Mouse (Mus musculus) heart, adult 8-10 months (tissue): Measurements from ENCODE around the gene Mettl25. TPM values are rescaled to one million over a fixed set of nuclear protein-coding genes. Genes with fewer than 3 reads are reported as not detected.

Source experiments
- DNase-seq: peaks from one replicate; pipeline ENCODE4 v3.0.0; 2022; ENCODE audit warnings: low spot score
- total RNA-seq, 4 experiments: library from RNA; stranded (reverse); gene quantifications; 2 replicates each; pipeline ENCODE4 v1.2.4; 2022

Gene Mettl25
- total RNA-seq, 4 experiments from 2014 or later = 3.2 to 4.5 (median 3.6) TPM

DNA sequence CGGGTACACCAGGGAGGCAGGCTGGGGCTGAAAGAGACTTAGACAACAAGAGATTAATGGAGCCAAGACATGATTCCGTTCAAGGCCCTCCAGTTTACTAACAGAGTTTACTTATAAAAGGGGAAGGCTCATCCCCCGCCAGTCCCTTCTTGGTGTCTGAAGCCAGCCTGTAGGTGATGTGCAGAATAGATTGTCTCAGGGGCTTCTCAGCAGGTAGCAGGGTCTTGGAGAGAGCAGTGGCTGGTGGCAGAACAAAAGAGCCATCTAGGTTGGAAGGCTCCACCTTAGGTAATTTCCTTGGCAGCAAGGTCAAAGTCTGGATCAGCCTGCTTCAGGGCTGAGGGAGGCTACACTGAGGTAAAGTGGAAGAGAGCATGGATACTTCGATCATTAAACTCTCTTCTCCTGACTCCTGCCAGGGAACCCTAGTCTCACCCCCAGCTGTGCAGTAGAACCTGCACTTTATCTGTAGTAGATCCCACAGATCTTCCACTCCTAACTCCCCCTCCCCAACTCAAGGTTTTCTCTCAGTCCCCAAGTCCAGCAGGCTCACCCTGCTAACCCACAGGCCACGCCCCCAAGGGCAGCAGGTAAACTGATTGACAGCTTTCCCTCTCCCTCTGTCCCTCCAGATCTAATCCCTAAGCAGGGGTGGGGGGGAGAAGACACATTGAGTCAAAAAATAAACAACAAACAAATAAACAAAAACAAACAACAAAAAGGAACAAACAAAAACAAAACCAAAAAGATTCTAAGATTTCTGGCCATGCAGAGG lies 87.2 kb downstream of the Mettl25 start:
- DNase-seq = no peak

DNA sequence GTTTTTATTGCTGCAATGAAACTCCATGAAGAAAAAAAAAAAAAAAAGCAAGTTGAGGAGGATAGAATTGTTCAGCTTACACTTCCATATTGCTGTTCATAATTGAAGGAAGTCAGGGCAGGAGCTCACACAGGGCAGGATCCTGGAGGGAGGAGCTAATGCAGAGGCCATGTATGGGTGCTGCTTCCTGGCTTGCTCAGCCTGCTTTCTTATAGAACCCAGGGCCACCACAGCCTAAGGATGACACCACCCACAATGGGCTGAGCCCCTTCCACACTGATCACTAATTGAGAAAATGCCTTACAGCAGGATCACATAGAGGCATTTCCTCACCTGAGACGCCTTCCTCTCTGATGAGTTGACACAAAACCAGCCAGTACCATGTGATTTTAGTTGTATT lies 95.2 kb downstream of the Mettl25 start:
- no peak for DNase-seq

DNA sequence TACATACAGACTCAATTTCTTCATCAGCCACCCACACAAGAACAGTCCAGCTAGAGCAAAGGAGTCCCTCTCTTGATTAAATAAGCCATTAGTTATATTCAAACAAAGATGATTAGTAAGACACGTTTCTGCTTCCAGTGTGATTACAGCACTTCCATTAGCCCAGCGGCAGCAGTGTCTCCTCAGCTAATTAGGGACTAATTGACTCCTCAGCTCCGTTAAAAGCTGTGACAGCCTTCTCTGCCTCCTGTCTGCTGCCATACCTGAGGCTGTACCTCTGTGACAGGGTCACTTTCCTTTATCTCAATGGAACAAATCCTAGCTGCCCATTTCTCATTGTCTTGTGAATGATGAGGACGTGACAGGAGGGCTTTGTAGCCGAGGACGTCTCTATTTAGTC lies 99.4 kb downstream of the Mettl25 start:
- DNase-seq = no peak

DNA sequence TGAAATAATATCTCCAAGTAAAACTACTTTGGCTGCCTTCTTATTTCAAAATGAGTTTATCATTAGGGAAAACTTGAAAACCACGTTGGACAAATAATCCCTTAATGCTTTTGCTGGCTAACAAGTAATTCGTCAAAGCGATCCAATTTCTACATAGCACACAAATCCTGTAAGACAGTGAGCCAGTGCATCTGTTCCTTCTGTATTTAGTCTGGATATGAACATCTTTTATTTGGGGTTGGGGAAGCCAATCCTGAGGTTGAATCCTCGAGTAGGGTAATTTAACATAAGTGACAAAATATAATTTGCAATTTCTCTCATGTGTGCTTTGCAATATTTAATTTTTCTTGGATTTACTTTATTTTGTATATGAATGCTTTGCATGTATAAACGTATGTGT lies 102.2 kb downstream of the Mettl25 start:
- DNase-seq = no peak

DNA sequence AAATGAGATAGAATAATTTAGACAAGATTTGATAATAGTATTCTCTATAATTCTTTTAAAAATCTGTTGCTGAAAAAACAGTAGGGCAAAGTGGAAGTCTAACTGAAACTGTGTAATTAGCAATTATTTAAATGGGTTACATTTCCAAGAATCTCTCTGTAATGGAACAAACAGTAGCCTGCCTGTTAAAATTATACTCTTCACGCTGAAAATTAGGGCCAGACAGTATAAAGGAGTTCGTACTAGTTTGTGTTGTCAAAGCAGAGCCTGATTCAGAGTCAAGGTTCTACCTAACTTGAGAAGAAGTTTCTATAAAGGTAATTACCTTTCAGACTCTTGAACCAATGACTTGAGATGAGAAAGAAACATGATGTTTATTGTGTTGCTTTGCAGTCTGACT lies 113.4 kb downstream of the Mettl25 start:
- no peak for DNase-seq

DNA sequence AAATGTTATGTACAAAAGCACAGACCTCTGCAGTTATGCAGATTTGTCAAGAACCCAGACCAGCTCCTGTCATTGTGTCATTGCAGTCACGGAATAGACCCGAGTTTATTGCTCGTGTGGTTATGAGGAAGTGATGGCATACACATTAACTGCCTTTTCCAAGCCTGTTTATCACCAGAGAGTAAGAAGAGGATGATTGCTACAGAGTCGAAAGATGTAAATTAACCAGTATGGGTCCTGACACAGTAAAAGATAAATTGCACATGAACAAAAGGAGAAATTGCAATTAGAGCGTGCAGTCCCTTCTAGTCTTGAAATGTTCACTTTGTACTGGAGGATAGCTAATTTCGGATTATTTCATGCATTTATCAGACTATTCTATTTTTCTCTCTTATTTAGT lies 113.8 kb downstream of the Mettl25 start:
- no peak for DNase-seq

DNA sequence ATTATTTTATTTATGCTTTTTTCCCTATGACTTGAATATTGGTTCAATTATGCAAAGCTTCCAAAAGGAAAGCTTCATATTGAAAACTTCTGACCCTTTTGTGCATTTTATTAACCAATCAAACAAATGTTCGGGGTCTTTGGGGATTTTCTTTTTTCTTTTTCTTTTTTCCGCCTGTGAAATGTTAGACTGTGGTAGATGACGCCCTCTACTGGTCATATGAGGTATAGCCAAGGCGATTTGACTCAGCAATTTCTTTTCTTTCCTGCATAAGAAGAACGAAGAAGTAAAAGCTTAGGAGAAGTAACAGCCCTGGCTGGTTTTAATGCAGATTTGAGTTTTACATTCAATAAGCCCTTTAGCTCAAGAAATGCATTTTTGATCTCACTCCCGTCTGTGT lies 126.3 kb downstream of the Mettl25 start:
- peak; percentile 2 for DNase-seq

DNA sequence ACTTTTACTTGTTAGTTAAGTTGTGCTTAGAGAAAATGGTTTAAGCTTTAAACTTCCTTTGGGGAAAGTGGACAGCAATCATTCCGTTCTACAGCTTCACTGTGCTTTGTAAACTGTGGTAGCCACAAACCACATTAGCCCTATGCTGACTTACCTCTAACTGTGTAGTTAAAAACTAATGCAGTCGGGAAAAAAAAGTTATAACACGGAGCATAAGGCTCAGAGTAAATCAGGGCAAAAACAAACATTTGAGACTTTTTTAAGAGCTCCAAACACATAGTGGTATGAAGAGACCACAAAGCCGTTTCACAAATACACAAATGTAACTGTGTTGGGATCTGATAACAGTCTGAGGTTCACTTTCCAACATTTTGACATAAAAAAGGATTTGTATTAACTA lies 126.8 kb downstream of the Mettl25 start:
- no peak for DNase-seq

DNA sequence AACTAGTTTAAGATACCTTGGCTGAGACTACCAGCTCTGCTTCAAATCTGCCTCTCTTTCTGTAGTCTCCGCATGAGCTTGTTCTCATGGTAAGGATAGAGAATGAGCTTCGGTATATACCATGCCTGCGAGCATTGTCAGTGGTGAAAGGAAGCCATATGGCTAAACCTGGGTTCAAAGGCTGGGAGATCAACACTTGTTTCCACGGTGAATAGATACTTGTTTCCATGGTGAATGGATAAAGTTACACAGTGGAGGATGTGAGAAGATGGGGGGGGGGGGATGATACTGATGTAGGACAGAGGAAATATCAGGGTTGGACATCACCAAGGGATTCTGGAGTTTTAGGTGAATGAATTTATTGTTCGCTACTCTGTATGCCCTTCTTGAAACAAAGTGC lies 128.0 kb downstream of the Mettl25 start:
- no peak for DNase-seq

Other genes with a start within 250 kb of the Mettl25 start
- 10 to 100 TPM in 1 of 4 experiments, 1 to 10 TPM in 3; 6.9 to 10.5 (median 9.4) TPM for gene Ccdc59, start 313 bp downstream of the Mettl25 start, total RNA-seq